Mouse (Mus musculus) testis, adult 2 months (tissue): ENCODE measurements at regions not wholly inside any gene's neighbourhood (a gene's known extent, or its start where the extent isn't known, plus 50 kb on each side); places are given as distances from the start of the nearest gene placed in this dataset.

Experiments
- CTCF ChIP-seq: fragments of 200-500 bp; IDR thresholded peaks from 2 replicates; pipeline ENCODE4 v1.5.1; 2012; ENCODE audit warnings: low read depth, mild to moderate bottlenecking, inconsistent platforms, low read length, moderate library complexity; ENCODE audit not compliant: control insufficient read depth, insufficient read depth, insufficient replicate concordance
- POLR2A ChIP-seq: fragments of 200-500 bp; IDR thresholded peaks from 2 replicates; pipeline ENCODE4 v1.6.1; 2012; ENCODE audit warnings: low read depth, mild to moderate bottlenecking, inconsistent platforms, low read length, moderate library complexity; ENCODE audit not compliant: control insufficient read depth

GRCm38 (mm10) chr10:19448838-19449559, 92.7 kb downstream of the Olig3 start:
- no peak for TF ChIP-seq POLR2A
- no peak for TF ChIP-seq CTCF
